Mouse (Mus musculus) hindbrain, embryonic 11.5 days (tissue): ENCODE results near the gene Padi2. TPM values are rescaled to one million over a fixed set of nuclear protein-coding genes. Genes with fewer than 3 reads are reported as not detected.

Source experiments
- ATAC-seq: fragments of 200-750 bp; cut with Nextera tagmentation; 2 replicates; pipeline ENCODE4 v1.8.0; 2017; ENCODE audit warnings: mild to moderate bottlenecking, moderate TSS enrichment, moderate library complexity; ENCODE audit not compliant: low FRiP score
- DNase-seq: peaks from one replicate; pipeline ENCODE4 v3.0.0-alpha.2; 2015; ENCODE audit warnings: low spot score
- H3K27ac ChIP-seq: fragments of 300-500 bp; sonication (generic); 2 replicates; pipeline ENCODE4 v1.5.1; 2014; ENCODE audit warnings: mild to moderate bottlenecking, low read depth, low read length
- H3K27me3 ChIP-seq: fragments of 300-500 bp; sonication (generic); 2 replicates; pipeline ENCODE4 v1.6.1; 2014; ENCODE audit warnings: mild to moderate bottlenecking, low read length, moderate library complexity, mixed read lengths; ENCODE audit not compliant: control insufficient read depth, insufficient read depth
- H3K36me3 ChIP-seq: fragments of 300-500 bp; sonication (generic); 2 replicates; pipeline ENCODE4 v1.6.1; 2014; ENCODE audit warnings: mild to moderate bottlenecking, low read length, moderate library complexity, mixed read lengths; ENCODE audit not compliant: control insufficient read depth, insufficient read depth
- H3K4me1 ChIP-seq: fragments of 300-500 bp; sonication (generic); replicated peaks from 2 replicates; pipeline ENCODE4 v1.6.1; 2014; ENCODE audit warnings: low read length, mixed read lengths; ENCODE audit not compliant: control insufficient read depth, insufficient read depth
- H3K4me2 ChIP-seq: fragments of 300-500 bp; sonication (generic); replicated peaks from 2 replicates; pipeline ENCODE4 v1.6.1; 2014; ENCODE audit warnings: mild to moderate bottlenecking, low read depth, low read length
- H3K4me3 ChIP-seq: fragments of 300-500 bp; sonication (generic); 2 replicates; pipeline ENCODE4 v1.5.1; 2014; ENCODE audit warnings: low read depth, low read length
- H3K9ac ChIP-seq: fragments of 300-500 bp; sonication (generic); 2 replicates; pipeline ENCODE4 v1.6.1; 2014; ENCODE audit warnings: low read depth, low read length
- H3K9me3 ChIP-seq: fragments of 300-500 bp; sonication (generic); 2 replicates; pipeline ENCODE4 v1.6.1; 2016; ENCODE audit warnings: low read length; ENCODE audit not compliant: control insufficient read depth
- WGBS: fragments of 180-500 bp; shearing (Covaris S2); extraction: QIAGEN DNeasy Blood & Tissue Kit; methylation state at CpG from one replicate; pipeline ENCODE4 v1.1.7; 2014; 5-methylcytosine and 5-hydroxymethylcytosine counted together
- polyA plus RNA-seq: library from polyadenylated mRNA; unstranded; fragments of >200 nt; fragmentation: Nextera tagmentation; extraction: Ambion mirVana; gene quantifications from 2 replicates; pipeline ENCODE4 v1.2.1, GENCODE M21; 2014

Gene Padi2
- polyA plus RNA-seq, 1 experiment from 2014 or later = 1.2 TPM

DNA sequence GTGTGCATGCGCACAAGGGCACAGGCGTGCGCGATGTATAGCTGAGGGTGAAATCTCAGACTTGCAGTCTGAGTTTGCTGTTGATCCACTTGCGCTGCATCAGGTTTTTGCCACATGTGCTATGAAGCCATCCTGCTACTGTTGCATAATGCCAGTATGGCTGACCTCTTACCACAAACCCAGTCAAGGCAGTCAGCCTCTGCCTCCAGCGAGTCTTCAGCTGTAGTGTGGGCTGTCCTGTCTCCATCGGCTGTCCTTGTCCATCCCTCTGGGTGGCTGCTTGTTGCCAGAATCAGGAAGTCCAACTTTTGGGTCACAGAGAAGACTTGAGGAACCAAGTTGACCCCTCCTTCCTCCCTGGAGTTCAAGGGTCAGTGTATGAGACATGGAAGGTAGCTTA, 69.2 kb downstream of the Padi2 start:
- ATAC-seq (no peak), DNase-seq (no peak)
- Histone ChIP-seq H3K9ac (no peak overlapping the region), H3K36me3 (peaks cover 19% of the 10 kb centered on the region), H3K27me3 (no peaks in the 10 kb centered on the region), H3K9me3 (no peaks in the 10 kb centered on the region), H3K4me3 (no peak overlapping the region), H3K4me2 (no peak overlapping the region), H3K27ac (no peak overlapping the region), H3K4me1 (no peaks in the 10 kb centered on the region)
- WGBS = 91% methylated on average over 7 of the region's 7 CpGs

DNA sequence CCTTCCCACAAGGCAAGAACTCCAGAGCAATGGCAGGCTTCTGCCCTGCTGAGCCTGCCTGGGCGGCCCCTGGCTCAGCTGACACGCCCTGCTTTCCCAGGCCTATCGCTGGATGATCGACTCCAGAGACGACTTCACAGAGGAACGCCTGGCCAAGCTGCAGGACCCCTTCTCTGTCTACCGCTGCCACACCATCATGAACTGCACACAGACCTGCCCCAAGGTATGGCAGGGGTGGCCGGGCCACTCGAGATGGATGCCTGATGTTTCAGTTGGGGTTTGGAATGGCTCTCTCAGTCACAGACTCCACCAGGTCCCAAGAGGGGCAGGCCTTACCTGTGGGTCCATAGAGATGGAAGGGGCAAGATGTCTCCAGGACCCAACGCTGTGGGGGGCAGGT, 71.1 kb downstream of the Padi2 start:
- Histone ChIP-seq H3K9me3 (no peaks in the 10 kb centered on the region), H3K36me3 (peaks cover 19% of the 10 kb centered on the region), H3K27me3 (no peaks in the 10 kb centered on the region), H3K9ac (no peak overlapping the region), H3K4me3 (no peak overlapping the region), H3K4me2 (no peak overlapping the region), H3K4me1 (no peaks in the 10 kb centered on the region), H3K27ac (no peak overlapping the region)
- no peak for DNase-seq
- 91% methylated on average over 10 of the region's 10 CpGs for WGBS
- no peak for ATAC-seq

DNA sequence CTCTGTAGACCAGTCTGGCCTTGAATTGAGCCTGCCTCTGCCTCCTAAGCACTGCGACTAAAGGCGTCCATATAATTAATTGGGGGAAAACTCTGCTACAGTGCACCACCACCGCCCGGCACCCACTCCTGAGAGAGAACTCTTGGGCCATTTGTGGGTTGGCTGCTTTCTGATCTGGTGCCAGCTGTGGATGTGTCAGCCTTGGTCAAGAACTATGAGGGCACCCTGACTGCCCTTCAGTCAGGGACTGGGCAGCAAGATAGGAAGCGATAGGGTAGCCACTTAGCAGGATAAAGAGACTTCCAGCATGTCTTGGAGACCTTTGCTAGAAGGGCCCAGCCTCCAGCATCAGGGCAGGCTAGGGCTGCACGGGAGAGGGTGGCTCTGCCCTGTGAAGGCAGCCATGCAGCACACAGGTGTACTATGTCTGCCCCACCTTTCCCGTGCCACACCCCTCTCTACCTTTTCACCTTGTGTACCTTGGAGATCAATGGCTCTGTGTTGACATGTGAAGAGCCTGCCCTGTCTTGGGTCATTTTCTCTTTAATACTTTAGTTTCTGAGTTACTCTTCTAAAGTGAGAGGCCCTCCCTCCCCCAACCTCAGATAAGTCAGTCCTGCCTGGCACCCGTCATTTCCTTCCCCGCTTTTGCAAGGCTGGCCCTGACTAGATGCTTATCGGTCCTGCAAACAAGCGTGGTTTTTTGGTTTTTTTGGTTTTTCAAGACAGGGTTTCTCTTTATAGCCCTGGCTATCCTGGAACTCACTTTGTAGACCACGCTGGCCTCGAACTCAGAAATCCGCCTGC, 71.9 kb downstream of the Padi2 start:
- WGBS = 96% methylated on average over 14 of the region's 14 CpGs
- no peaks in the 10 kb centered on the region for H3K9me3 ChIP-seq
- ATAC-seq = no peak
- H3K27me3 ChIP-seq = no peaks in the 10 kb centered on the region
- no peak for DNase-seq
- H3K4me1 ChIP-seq = no peaks in the 10 kb centered on the region
- H3K4me3 ChIP-seq = no peak overlapping the region
- no peak overlapping the region for H3K4me2 ChIP-seq
- no peak overlapping the region for H3K27ac ChIP-seq
- H3K9ac ChIP-seq = no peak overlapping the region
- H3K36me3 ChIP-seq = peaks cover 15% of the 10 kb centered on the region

DNA sequence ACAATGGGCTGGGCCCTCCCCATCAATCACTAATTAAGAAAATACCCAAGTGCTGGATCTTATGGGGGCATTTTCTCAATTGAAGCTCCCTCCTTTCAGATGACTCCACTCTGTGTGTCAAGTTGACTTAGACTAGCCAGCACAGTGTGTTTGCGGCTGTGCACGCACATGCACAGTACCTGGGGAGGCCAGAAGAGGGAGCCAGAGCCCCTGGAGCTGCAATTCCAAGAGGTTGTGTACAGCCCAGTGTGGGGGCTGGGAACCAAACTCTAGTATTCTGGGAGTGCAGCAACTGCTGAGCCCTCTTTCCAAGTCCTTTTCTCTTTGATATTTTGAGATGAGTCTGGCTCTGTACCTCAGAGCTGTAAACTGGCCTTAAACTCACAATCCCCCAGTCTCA, 75.5 kb downstream of the Padi2 start:
- 79% methylated on average over 2 of the region's 2 CpGs for WGBS
- no peak overlapping the region for H3K27ac ChIP-seq
- no peak overlapping the region for H3K9ac ChIP-seq
- H3K9me3 ChIP-seq = no peaks in the 10 kb centered on the region
- DNase-seq (no peak), ATAC-seq (no peak)
- no peak overlapping the region for H3K4me2 ChIP-seq
- H3K27me3 ChIP-seq = no peaks in the 10 kb centered on the region
- H3K36me3 ChIP-seq = peaks cover 5% of the 10 kb centered on the region; the same call in 1 of the 2 replicates
- no peaks in the 10 kb centered on the region for H3K4me1 ChIP-seq
- H3K4me3 ChIP-seq = no peak overlapping the region

DNA sequence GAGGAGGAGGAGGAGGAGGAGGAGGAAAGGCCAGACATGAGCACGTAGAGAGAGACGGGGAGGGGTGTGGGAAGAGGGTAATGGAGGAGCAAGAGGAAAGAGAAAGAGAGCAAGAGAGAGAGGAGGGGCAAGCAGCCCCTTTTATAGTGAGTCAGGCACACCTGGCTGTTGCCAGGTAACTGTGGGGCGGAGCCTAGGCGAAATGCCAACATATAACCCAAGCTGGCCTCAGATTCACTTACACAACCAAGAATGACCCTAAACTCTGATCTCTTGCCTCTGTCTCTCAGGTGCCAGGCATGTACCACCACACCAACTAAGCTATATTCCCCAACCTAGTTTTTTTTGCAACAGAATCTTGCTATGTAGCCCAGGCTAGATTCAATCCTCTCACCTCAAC, 76.7 kb downstream of the Padi2 start:
- H3K27ac ChIP-seq = no peak overlapping the region
- no peak overlapping the region for H3K4me3 ChIP-seq
- peaks cover 5% of the 10 kb centered on the region; the same call in 1 of the 2 replicates for H3K36me3 ChIP-seq
- ATAC-seq (no peak), DNase-seq (no peak)
- no peaks in the 10 kb centered on the region for H3K9me3 ChIP-seq
- H3K4me1 ChIP-seq = no peaks in the 10 kb centered on the region
- H3K4me2 ChIP-seq = no peak overlapping the region
- 63% methylated on average over 4 of the region's 4 CpGs for WGBS
- H3K9ac ChIP-seq = no peak overlapping the region
- H3K27me3 ChIP-seq = no peaks in the 10 kb centered on the region

DNA sequence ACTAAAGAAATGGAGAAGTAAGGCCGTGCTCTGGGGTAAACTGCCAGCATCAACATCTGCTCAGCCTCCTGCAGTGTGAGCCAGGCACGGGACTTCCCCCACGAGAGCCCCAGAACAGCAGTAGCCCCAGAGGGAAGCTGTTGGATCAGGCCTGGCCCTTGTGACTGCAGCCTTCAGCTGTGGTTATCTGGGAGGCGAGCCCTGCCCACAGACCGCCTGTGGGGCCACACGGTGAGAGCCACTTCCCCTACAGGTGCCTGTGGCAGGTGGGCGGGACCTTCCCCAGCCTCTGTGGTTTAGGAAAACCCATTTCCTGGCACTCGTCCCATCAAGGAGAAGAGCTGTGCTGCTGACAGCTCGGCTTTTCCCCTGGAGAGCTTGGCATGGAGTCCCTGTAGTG, 77.3 kb downstream of the Padi2 start:
- DNase-seq (no peak), ATAC-seq (no peak)
- no peaks in the 10 kb centered on the region for H3K27me3 ChIP-seq
- peaks cover 5% of the 10 kb centered on the region; the same call in 1 of the 2 replicates for H3K36me3 ChIP-seq
- no peak overlapping the region for H3K27ac ChIP-seq
- no peaks in the 10 kb centered on the region for H3K4me1 ChIP-seq
- no peak overlapping the region for H3K9ac ChIP-seq
- no peak overlapping the region for H3K4me3 ChIP-seq
- no peak overlapping the region for H3K4me2 ChIP-seq
- no peaks in the 10 kb centered on the region for H3K9me3 ChIP-seq
- WGBS = 22% methylated on average over 9 of the region's 9 CpGs

DNA sequence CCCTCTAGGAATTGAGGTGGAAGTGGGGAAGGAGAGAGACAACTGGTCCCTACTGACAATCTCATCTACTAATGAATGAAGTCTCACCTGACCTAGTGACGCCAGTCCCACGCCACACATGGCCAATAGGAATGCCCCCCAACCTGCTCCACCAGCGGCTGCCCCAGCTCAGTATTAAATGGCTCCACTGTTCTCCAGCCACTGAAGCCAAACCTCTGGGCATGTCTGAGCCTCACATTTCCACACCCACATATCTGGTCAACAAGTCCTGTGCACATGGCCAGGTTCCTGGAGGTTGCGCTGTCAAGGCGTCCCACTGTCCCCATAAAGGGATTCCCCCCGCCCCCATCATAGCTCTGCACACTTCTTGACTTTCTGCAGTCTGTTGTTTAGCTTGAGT, 78.4 kb downstream of the Padi2 start:
- 86% methylated on average over 6 of the region's 6 CpGs for WGBS
- H3K27ac ChIP-seq = no peak overlapping the region

DNA sequence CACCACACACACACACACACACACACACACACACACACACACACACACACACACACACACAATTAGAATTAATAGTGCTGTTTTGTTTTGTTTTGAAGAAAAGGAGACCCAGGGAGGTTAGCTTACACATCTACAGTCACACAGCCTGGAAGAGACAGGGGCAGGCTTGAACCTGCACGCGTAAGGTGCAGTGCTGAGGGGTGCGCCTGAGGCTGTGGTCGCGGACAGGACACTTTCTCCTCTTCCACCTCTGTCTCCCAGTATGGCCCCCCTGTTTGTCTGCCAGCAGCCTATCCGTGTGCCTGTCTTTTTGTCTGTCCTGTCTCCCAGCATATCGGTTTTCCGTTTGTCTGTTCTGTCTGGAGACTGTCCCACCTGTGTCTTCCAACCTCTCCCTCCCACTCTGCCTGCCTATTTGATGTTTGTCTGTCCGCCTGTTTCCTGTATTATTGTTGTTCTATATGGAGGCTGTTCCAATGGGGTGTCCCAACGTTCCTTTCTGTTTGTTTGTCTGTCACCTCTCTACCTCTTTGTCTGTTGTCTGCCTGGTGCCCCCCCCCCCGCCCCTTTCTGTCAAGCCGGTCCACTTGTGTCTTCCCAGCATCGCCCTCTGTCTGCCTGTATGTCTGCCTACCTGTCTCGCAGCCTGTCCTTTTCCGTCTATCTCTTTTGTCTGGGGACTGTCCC, 80.0 kb downstream of the Padi2 start:
- no peaks in the 10 kb centered on the region for H3K27me3 ChIP-seq
- peak; percentile 25 for DNase-seq
- peak overlapping the region; percentile 92 for H3K9ac ChIP-seq
- H3K4me1 ChIP-seq = no peaks in the 10 kb centered on the region
- H3K27ac ChIP-seq = peak overlapping the region; percentile 66
- ATAC-seq = peak; percentile 25
- H3K4me3 ChIP-seq = peak overlapping the region; percentile 94
- H3K4me2 ChIP-seq = peak overlapping the region; percentile 74
- no peaks in the 10 kb centered on the region for H3K9me3 ChIP-seq
- no peaks in the 10 kb centered on the region for H3K36me3 ChIP-seq
- 34% methylated on average over 14 of the region's 15 CpGs for WGBS

More for the DNA sequence above, 78.4 kb downstream of the Padi2 start:
- no peak for ATAC-seq
- no peak overlapping the region for H3K9ac ChIP-seq
- no peaks in the 10 kb centered on the region for H3K9me3 ChIP-seq
- DNase-seq = no peak
- no peak overlapping the region for H3K4me2 ChIP-seq
- H3K36me3 ChIP-seq = no peaks in the 10 kb centered on the region
- no peaks in the 10 kb centered on the region for H3K4me1 ChIP-seq
- no peaks in the 10 kb centered on the region for H3K27me3 ChIP-seq
- no peak overlapping the region for H3K4me3 ChIP-seq
